Mouse (Mus musculus): ENCODE measurements at regions not wholly inside any gene's neighbourhood (a gene's known extent, or its start where the extent isn't known, plus 50 kb on each side); places are given as distances from the start of the nearest gene placed in this dataset.

DNA sequence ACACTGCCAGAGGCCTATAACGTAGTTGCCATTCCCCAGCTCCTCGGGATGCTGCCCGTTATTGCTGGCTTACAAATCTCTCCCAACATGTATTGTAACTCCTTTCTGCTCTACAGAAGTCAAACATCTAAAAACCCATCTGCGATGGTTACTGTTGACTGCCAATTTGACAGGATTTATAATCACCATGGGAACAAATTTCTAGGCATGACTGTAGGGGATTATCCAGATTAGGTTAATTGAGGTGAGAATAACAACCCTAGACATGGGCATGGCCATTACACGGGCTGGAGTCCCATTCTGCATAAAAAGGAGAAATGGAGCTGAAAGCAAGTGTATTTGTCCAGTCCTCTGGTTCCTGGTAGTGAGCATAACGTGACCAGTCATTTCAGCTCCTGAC lies 523.4 kb upstream of the Cdh5 start:
- peak; percentile 37 for DNase-seq (ENCODE audit: low spot score)
- no peak for ATAC-seq
- Histone ChIP-seq H3K4me2 (ENCODE audit: low read depth, low read length) (no peak overlapping the region), H3K27me3 (ENCODE audit: insufficient read depth, low read length) (no peaks in the 10 kb centered on the region), H3K36me3 (ENCODE audit: insufficient read depth, low read length) (no peaks in the 10 kb centered on the region), H3K4me3 (ENCODE audit: low read length) (no peak overlapping the region), H3K9me3 (ENCODE audit: low read length) (no peaks in the 10 kb centered on the region), H3K9ac (replicated peaks; ENCODE audit: low read length) (no peak overlapping the region), H3K27ac (no peak overlapping the region), H3K4me1 (ENCODE audit: insufficient read depth, low read length) (no peaks in the 10 kb centered on the region; the same call in 1 of the 2 replicates)
- no peak for TF ChIP-seq CTCF (IDR thresholded peaks at IDR 0.05; ENCODE audit: low read depth)
- 70% methylated on average over 6 of the region's 6 CpGs for WGBS

DNA sequence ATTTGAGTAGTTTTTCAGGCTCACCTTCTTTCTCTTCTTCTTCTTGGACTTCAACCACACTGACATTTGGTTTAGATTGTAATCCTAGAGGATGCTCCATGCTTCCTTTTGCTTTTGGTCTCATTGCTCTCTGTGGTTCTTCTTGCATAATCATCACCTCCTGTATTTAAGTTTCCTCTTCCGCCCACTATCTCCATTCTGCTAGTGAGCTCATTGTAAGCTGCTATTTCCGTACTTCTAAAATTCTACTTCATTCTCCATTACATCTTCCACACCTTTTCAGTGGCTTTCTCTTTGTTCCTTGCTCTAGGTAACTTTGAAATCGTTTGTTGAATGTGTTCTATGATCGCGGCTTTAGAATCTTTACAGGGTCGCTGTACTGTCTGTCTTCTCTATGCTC lies 493.1 kb upstream of the Cdh5 start:
- no peak for TF ChIP-seq CTCF (IDR thresholded peaks at IDR 0.05; ENCODE audit: low read depth)
- no peak overlapping the region for H3K9ac ChIP-seq (replicated peaks; ENCODE audit: low read length)
- no peaks in the 10 kb centered on the region for H3K4me1 ChIP-seq (ENCODE audit: insufficient read depth, low read length)

DNA sequence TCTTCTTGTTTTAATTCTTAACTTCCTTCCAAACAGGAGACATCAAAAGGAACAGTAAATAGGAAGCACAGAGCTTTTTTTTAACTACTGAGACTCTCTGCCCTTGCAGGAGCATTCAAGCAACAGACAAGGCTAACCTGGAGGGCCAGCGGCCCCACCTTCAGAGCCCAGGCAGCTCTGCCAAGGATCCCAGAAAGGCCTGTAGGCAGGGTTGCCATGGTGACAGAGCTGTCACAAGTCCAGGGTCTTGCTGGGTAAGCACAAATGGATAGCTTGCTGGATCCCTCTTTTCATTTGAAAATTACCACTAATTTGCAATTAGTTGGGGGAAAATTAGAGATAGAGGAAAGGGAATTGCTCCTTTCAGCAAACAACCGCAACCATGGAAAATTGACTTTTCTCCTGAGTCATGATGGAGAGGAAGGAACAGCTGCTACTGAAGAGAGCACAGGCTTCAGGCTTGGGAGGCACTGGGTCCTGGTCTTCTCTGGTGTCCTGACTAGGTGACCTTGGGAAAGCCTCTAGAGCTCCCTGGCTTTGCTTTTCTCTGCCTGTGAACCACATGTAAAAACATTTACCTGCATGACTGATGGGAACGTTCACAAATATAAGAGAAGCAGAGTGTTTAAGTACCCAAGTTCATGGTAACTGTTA lies 477.5 kb upstream of the Cdh5 start:
- 21% methylated on average over 3 of the region's 3 CpGs for WGBS
- Histone ChIP-seq H3K4me2 (ENCODE audit: low read depth, low read length) (no peak overlapping the region), H3K4me3 (ENCODE audit: low read length) (no peak overlapping the region), H3K27ac (peak overlapping the region; percentile 1; the same call in 1 of the 2 replicates), H3K36me3 (ENCODE audit: insufficient read depth, low read length) (no peaks in the 10 kb centered on the region), H3K27me3 (ENCODE audit: insufficient read depth, low read length) (no peaks in the 10 kb centered on the region), H3K4me1 (ENCODE audit: insufficient read depth, low read length) (peaks cover 10% of the 10 kb centered on the region; the same call in 1 of the 2 replicates), H3K9me3 (ENCODE audit: low read length) (no peaks in the 10 kb centered on the region), H3K9ac (replicated peaks; ENCODE audit: low read length) (no peak overlapping the region)
- DNase-seq (ENCODE audit: low spot score) (peak; percentile 86), ATAC-seq (peak; percentile 93)
- no peak for TF ChIP-seq CTCF (IDR thresholded peaks at IDR 0.05; ENCODE audit: low read depth)

More for the DNA sequence above, 493.1 kb upstream of the Cdh5 start:
- Histone ChIP-seq H3K4me2 (ENCODE audit: low read depth, low read length) (no peak overlapping the region), H3K27me3 (ENCODE audit: insufficient read depth, low read length) (no peaks in the 10 kb centered on the region), H3K4me3 (ENCODE audit: low read length) (no peak overlapping the region), H3K27ac (no peak overlapping the region), H3K36me3 (ENCODE audit: insufficient read depth, low read length) (no peaks in the 10 kb centered on the region), H3K9me3 (ENCODE audit: low read length) (no peaks in the 10 kb centered on the region)
- DNase-seq (ENCODE audit: low spot score): no peak
- WGBS: 94% methylated on average over 6 of the region's 6 CpGs
- ATAC-seq: no peak

DNA sequence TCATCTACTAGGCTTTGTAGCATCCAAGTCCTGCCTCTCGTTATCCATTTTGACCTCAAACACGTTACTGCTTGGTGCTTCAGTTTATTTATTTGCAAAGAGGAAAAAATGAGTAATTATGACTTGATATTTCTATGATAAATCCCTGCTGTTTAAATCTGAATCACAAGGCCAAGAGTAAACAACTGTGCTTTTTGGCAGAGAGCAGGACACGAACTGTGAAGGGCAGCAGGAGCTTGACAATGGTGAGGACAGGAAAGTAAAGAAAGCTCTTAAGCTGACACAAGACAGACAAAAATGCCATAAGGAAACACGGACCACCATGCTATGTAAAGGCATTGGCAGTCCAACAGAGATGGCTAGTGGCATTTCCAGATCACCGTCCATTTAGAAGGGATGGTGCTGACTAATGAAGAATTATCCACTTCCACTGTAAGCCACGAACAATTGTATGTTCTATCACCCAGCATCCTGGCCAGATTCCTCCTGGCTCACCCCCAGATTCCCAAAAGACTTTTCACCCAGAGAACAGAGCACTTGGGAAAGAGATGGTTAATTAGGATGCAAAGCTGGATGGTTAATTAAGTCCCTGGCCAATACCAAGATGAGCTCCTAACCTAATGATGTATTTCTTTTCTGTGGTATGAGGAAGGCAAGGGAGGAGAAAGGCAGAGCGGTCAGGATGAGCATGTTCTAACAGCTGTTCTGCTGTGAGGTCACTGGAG lies 476.1 kb upstream of the Cdh5 start:
- H3K27me3 ChIP-seq (ENCODE audit: insufficient read depth, low read length): no peaks in the 10 kb centered on the region
- ATAC-seq (no peak), DNase-seq (ENCODE audit: low spot score) (no peak)
- no peak overlapping the region for H3K4me2 ChIP-seq (ENCODE audit: low read depth, low read length)
- H3K9ac ChIP-seq (replicated peaks; ENCODE audit: low read length): no peak overlapping the region
- no peak overlapping the region for H3K4me3 ChIP-seq (ENCODE audit: low read length)
- no peak overlapping the region for H3K27ac ChIP-seq
- WGBS: 52% methylated on average over 7 of the region's 7 CpGs
- no peak for TF ChIP-seq CTCF (IDR thresholded peaks at IDR 0.05; ENCODE audit: low read depth)
- no peaks in the 10 kb centered on the region for H3K36me3 ChIP-seq (ENCODE audit: insufficient read depth, low read length)
- H3K4me1 ChIP-seq (ENCODE audit: insufficient read depth, low read length): peaks cover 10% of the 10 kb centered on the region; the same call in 1 of the 2 replicates
- H3K9me3 ChIP-seq (ENCODE audit: low read length): no peaks in the 10 kb centered on the region

DNA sequence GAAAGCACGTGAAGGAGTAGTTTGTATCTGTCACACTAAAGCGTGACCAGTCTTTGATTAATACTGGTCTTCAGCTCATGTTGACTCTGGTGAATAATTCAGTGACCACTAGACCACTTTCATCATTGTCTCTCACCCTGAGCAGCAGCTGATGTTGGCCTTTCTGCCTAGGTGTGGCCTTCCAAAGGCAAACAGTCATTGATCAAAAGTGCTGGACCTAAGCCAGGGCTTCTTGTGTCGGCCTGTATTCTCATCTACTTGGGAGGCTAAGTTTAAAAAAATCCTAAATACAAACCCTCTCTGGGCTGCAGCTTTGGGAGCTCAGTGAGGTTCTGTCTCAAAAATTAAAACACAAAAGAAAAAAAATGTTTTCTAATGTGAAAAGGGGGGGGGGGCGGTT lies 475.0 kb upstream of the Cdh5 start:
- no peak overlapping the region for H3K4me3 ChIP-seq (ENCODE audit: low read length)
- no peak for DNase-seq (ENCODE audit: low spot score)
- peaks cover 10% of the 10 kb centered on the region; the same call in 1 of the 2 replicates for H3K4me1 ChIP-seq (ENCODE audit: insufficient read depth, low read length)
- H3K9me3 ChIP-seq (ENCODE audit: low read length): no peaks in the 10 kb centered on the region
- 55% methylated on average over 4 of the region's 4 CpGs for WGBS
- H3K27me3 ChIP-seq (ENCODE audit: insufficient read depth, low read length): no peaks in the 10 kb centered on the region
- ATAC-seq: no peak
- no peak overlapping the region for H3K4me2 ChIP-seq (ENCODE audit: low read depth, low read length)
- no peak overlapping the region for H3K27ac ChIP-seq
- no peak for TF ChIP-seq CTCF (IDR thresholded peaks at IDR 0.05; ENCODE audit: low read depth)
- H3K36me3 ChIP-seq (ENCODE audit: insufficient read depth, low read length): no peaks in the 10 kb centered on the region
- no peak overlapping the region for H3K9ac ChIP-seq (replicated peaks; ENCODE audit: low read length)

DNA sequence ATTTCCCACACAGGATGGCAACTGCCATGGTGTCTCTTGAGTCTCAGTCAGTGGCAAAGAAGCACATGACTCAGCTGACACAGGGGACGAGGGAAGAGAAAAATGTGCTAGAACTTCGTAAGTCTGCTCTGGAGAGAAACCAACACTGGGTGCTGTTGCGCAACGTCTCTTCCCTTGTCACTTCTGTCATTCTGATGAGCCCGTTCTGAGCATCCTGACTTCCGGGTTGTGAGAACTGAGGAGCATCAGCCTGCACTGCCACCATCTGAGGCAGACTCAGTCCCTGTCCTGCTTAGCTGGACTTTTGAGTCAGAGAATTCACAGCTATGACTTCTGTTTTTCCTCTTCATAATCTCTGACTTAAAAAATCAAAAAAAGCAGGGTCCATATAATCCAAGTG lies 468.9 kb upstream of the Cdh5 start:
- H3K27ac ChIP-seq: no peak overlapping the region
- DNase-seq (ENCODE audit: low spot score) (no peak), ATAC-seq (no peak)
- no peaks in the 10 kb centered on the region for H3K27me3 ChIP-seq (ENCODE audit: insufficient read depth, low read length)
- H3K4me1 ChIP-seq (ENCODE audit: insufficient read depth, low read length): no peaks in the 10 kb centered on the region
- H3K9ac ChIP-seq (replicated peaks; ENCODE audit: low read length): no peak overlapping the region
- H3K36me3 ChIP-seq (ENCODE audit: insufficient read depth, low read length): no peaks in the 10 kb centered on the region
- no peaks in the 10 kb centered on the region for H3K9me3 ChIP-seq (ENCODE audit: low read length)
- H3K4me3 ChIP-seq (ENCODE audit: low read length): no peak overlapping the region
- TF ChIP-seq CTCF (IDR thresholded peaks at IDR 0.05; ENCODE audit: low read depth): no peak
- 79% methylated on average over 6 of the region's 6 CpGs for WGBS
- H3K4me2 ChIP-seq (ENCODE audit: low read depth, low read length): no peak overlapping the region

DNA sequence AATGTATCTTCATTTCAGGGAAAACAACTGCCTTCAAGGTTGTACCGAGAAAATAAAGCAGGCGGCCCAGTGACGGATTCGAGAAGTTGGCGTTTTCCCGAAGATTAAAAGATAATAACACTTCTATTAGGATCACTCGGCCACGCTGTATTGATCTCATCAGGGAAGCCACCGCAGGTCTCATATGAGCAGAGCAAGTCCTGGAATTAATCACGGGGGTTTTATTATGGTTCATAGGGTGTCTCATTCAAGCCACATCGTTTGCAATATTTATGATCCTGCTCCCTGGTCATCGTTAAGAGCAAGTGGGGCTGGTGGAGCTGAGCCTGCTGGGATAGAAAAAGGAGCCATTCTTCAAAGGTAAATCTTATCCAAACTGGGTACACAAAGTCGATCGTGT lies 466.5 kb upstream of the Cdh5 start:
- no peak overlapping the region for H3K4me3 ChIP-seq (ENCODE audit: low read length)
- no peaks in the 10 kb centered on the region for H3K36me3 ChIP-seq (ENCODE audit: insufficient read depth, low read length)
- H3K4me2 ChIP-seq (ENCODE audit: low read depth, low read length): no peak overlapping the region
- TF ChIP-seq CTCF (IDR thresholded peaks at IDR 0.05; ENCODE audit: low read depth): no peak
- H3K9ac ChIP-seq (replicated peaks; ENCODE audit: low read length): no peak overlapping the region
- H3K4me1 ChIP-seq (ENCODE audit: insufficient read depth, low read length): no peaks in the 10 kb centered on the region
- no peaks in the 10 kb centered on the region for H3K9me3 ChIP-seq (ENCODE audit: low read length)
- no peak for DNase-seq (ENCODE audit: low spot score)
- H3K27me3 ChIP-seq (ENCODE audit: insufficient read depth, low read length): no peaks in the 10 kb centered on the region
- no peak overlapping the region for H3K27ac ChIP-seq
- WGBS: 67% methylated on average over 14 of the region's 14 CpGs
- no peak for ATAC-seq

Measured in hindbrain, postnatal 0 days (tissue).